In the genomic region with DNA sequence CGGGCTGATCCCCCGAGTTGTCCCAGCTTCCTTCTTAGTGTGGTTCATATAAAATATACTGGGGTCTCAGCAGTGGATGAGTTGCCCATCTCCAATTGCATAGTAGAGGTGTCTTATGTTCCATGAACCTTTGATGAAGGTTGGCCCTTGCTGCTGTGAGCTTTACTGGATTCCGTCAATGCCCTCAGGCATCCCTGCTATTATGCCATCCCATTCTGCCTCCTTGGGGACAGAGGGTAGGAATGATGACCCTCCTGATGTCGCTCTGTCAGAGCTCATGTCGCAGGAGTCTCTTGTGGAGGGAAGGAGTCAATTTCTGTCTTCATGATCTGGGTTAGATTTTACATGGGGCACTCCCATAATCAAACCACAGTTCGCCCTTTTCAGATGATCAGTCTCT, we compare ENCODE assay signal across 6 mouse cellular contexts. TPM values are rescaled to one million over a fixed set of nuclear protein-coding genes. Genes with fewer than 3 reads are reported as not detected.
DNase-seq lines count a peak whose midpoint lies in the region; ATAC-seq lines count a peak whose summit lies in the region.
"Not testable (repeated sequence)": the region's sequence is repeated elsewhere in the genome, so short reads cannot be mapped to it uniquely, and the experiment has no call there.

No protein-coding gene starts in this region.

- not testable (repeated sequence) for H3K9ac ChIP-seq in heart, embryonic 11.5 days (ENCODE audit: low read depth, low read length); hindbrain, embryonic 11.5 days (ENCODE audit: low read depth, low read length); limb, embryonic 12.5 days (replicated peaks); midbrain, embryonic 13.5 days (replicated peaks)

- not testable (repeated sequence) for H3K4me3 ChIP-seq in heart, embryonic 11.5 days (ENCODE audit: low read depth, low read length); hindbrain, embryonic 11.5 days (ENCODE audit: low read depth, low read length); limb, embryonic 12.5 days (replicated peaks); midbrain, embryonic 13.5 days (replicated peaks)

- H3K4me1 ChIP-seq in heart, embryonic 11.5 days (ENCODE audit: control insufficient read depth, insufficient read depth, low read length); hindbrain, embryonic 11.5 days (replicated peaks; ENCODE audit: control insufficient read depth, insufficient read depth, low read length): not testable (repeated sequence)
- H3K4me1 ChIP-seq in limb, embryonic 12.5 days (replicated peaks) = peaks cover 16% of the 10 kb centered on the region
- peaks cover 11% of the 10 kb centered on the region for H3K4me1 ChIP-seq in midbrain, embryonic 13.5 days (replicated peaks)

- not testable (repeated sequence) for H3K27me3 ChIP-seq in heart, embryonic 11.5 days (ENCODE audit: control insufficient read depth, insufficient read depth, low read length); hindbrain, embryonic 11.5 days (ENCODE audit: control insufficient read depth, insufficient read depth, low read length); limb, embryonic 12.5 days; midbrain, embryonic 13.5 days

- not testable (repeated sequence) for H3K27ac ChIP-seq in heart, embryonic 11.5 days (ENCODE audit: low read depth, low read length); hindbrain, embryonic 11.5 days (ENCODE audit: low read depth, low read length); limb, embryonic 12.5 days; midbrain, embryonic 13.5 days

- ATAC-seq in cerebellum, adult (ENCODE audit: insufficient number of reproducible peaks, low FRiP score, low TSS enrichment) = 0 out of 2 replicates have a peak, but pooled peaks have one; percentile 36
- peak; percentile 39; the same call in 1 of the 2 replicates for ATAC-seq in heart, embryonic 11.5 days (replicated peaks; ENCODE audit: insufficient number of reproducible peaks, low FRiP score, low TSS enrichment)
- peak; percentile 40; the same call in 1 of the 2 replicates for ATAC-seq in hindbrain, embryonic 11.5 days (ENCODE audit: low FRiP score)
- ATAC-seq in limb, embryonic 12.5 days (ENCODE audit: insufficient number of reproducible peaks, insufficient read depth, low FRiP score, low TSS enrichment, low read depth) = 0 out of 2 replicates have a peak, but pooled peaks have one; percentile 26
- ATAC-seq in megakaryocyte, adult 5-6 weeks (ENCODE audit: poor library complexity, severe bottlenecking) = peak; percentile 27; the same call in 1 of the 2 replicates
- ATAC-seq in midbrain, embryonic 13.5 days = peak; percentile 24; the same call in 1 of the 2 replicates

- not testable (repeated sequence) for H3K36me3 ChIP-seq in heart, embryonic 11.5 days (ENCODE audit: control insufficient read depth, insufficient read depth, low read length); hindbrain, embryonic 11.5 days (ENCODE audit: control insufficient read depth, insufficient read depth, low read length)
- H3K36me3 ChIP-seq in limb, embryonic 12.5 days = peaks cover 19% of the 10 kb centered on the region
- peaks cover 27% of the 10 kb centered on the region for H3K36me3 ChIP-seq in midbrain, embryonic 13.5 days

- H3K4me2 ChIP-seq in heart, embryonic 11.5 days; hindbrain, embryonic 11.5 days (replicated peaks; ENCODE audit: low read depth, low read length); limb, embryonic 12.5 days; midbrain, embryonic 13.5 days (replicated peaks): not testable (repeated sequence)

- not testable (repeated sequence) for DNase-seq in hindbrain, embryonic 11.5 days (ENCODE audit: low spot score)

- not testable (repeated sequence) for H3K9me3 ChIP-seq in heart, embryonic 11.5 days (replicated peaks; ENCODE audit: control insufficient read depth, low read length); hindbrain, embryonic 11.5 days (ENCODE audit: control insufficient read depth, low read length); limb, embryonic 12.5 days; midbrain, embryonic 13.5 days

- WGBS in heart, embryonic 11.5 days (ENCODE audit: insufficient replicate concordance) = 78% methylated on average over 6 of the region's 6 CpGs
- WGBS in hindbrain, embryonic 11.5 days = 72% methylated on average over 6 of the region's 6 CpGs
- 77% methylated on average over 6 of the region's 6 CpGs for WGBS in limb, embryonic 12.5 days
- 75% methylated on average over 6 of the region's 6 CpGs for WGBS in midbrain, embryonic 13.5 days

RNA-seq across cellular contexts. Expression of a gene that starts 27.2 kb away (rescaled TPM):
- polyA plus RNA-seq in heart, embryonic 11.5 days (2014; fragmentation: Nextera tagmentation; extraction: Ambion mirVana) = 12.3 and 18.1 TPM in 2 replicates
- 33.0 and 42.6 TPM in 2 replicates for polyA plus RNA-seq in hindbrain, embryonic 11.5 days (2014; fragmentation: Nextera tagmentation; extraction: Ambion mirVana)
- polyA plus RNA-seq in limb, embryonic 12.5 days (2016; fragmentation: Nextera tagmentation; extraction: Ambion mirVana) = 64.3 and 65.3 TPM in 2 replicates
- 0.64 and 0.74 TPM in 2 replicates for total RNA-seq in megakaryocyte, adult 5-6 weeks (2015)
- total RNA-seq in megakaryocyte, adult 5-6 weeks (2017) = 1.2 and 1.8 TPM in 2 replicates
- polyA plus RNA-seq in midbrain, embryonic 13.5 days (2015; fragmentation: Nextera tagmentation; extraction: Ambion mirVana) = 41.9 and 61.9 TPM in 2 replicates
